Mouse (Mus musculus) kidney, embryonic 14.5 days (tissue): ENCODE measurements around the gene Kalrn. TPM values are rescaled to one million over a fixed set of nuclear protein-coding genes. Genes with fewer than 3 reads are reported as not detected.

Experiments used
- ATAC-seq: fragments of 200-750 bp; cut with Nextera tagmentation; 2 replicates; pipeline ENCODE4 v1.8.0; 2017; ENCODE audit warnings: moderate number of reproducible peaks, mild to moderate bottlenecking, moderate TSS enrichment, moderate library complexity; ENCODE audit not compliant: low FRiP score, low TSS enrichment
- H3K27ac ChIP-seq: fragments of 300-500 bp; sonication (generic); 2 replicates; pipeline ENCODE4 v1.5.1; 2014; ENCODE audit warnings: low read depth, mild to moderate bottlenecking, low read length, moderate library complexity, mixed read lengths
- H3K27me3 ChIP-seq: fragments of 300-500 bp; sonication (generic); 2 replicates; pipeline ENCODE4 v1.6.1; 2014; ENCODE audit warnings: mild to moderate bottlenecking, low read length; ENCODE audit not compliant: control insufficient read depth, insufficient read depth
- H3K36me3 ChIP-seq: fragments of 300-500 bp; sonication (generic); 2 replicates; pipeline ENCODE4 v1.6.1; 2014; ENCODE audit warnings: low read length, mixed read lengths; ENCODE audit not compliant: control insufficient read depth, insufficient read depth
- H3K4me1 ChIP-seq: fragments of 300-500 bp; sonication (generic); 2 replicates; pipeline ENCODE4 v1.6.1; 2014; ENCODE audit warnings: low read length, mixed read lengths; ENCODE audit not compliant: control insufficient read depth, insufficient read depth
- H3K4me2 ChIP-seq: fragments of 300-500 bp; sonication (generic); replicated peaks from 2 replicates; pipeline ENCODE4 v1.6.1; 2014; ENCODE audit warnings: low read depth, mild to moderate bottlenecking, low read length
- H3K4me3 ChIP-seq: fragments of 300-500 bp; sonication (generic); 2 replicates; pipeline ENCODE4 v1.5.1; 2014; ENCODE audit warnings: mild to moderate bottlenecking, low read length
- H3K9ac ChIP-seq: fragments of 300-500 bp; sonication (generic); 2 replicates; pipeline ENCODE4 v1.6.1; 2014; ENCODE audit warnings: low read depth, mild to moderate bottlenecking, low read length, moderate library complexity
- H3K9me3 ChIP-seq: fragments of 300-500 bp; sonication (generic); 2 replicates; pipeline ENCODE4 v1.6.1; 2016; ENCODE audit warnings: low read length; ENCODE audit not compliant: control insufficient read depth
- WGBS: fragments of 180-500 bp; shearing (Covaris S2); extraction: QIAGEN DNeasy Blood & Tissue Kit; methylation state at CpG from one replicate; pipeline ENCODE4 v1.1.7; 2014; 5-methylcytosine and 5-hydroxymethylcytosine counted together
- polyA plus RNA-seq: library from polyadenylated mRNA; unstranded; fragments of >200 nt; fragmentation: Nextera tagmentation; extraction: Ambion mirVana; gene quantifications from 2 replicates; pipeline ENCODE4 v1.2.1, GENCODE M21; 2014

Gene Kalrn
- polyA plus RNA-seq, 1 experiment from 2014 or later = 16.0 TPM

DNA sequence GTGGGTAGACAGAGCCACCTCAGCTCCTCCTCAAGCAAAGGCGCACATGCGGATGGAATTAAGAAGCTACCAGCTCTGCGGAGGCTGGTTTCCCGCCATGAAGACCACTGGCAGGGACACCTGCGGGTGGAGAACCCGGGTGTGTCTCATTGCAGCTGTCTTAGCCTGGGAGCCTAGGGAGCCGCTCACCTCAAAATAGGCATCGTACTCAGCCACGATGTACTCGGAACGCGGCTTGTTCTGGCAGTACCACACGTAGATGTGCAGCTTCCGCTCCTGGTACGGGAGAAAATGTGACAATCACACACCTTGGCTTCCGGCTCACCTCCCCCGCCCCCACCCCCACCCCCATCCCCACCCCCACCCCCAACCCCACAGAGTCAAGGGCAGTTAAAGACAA lies 539.1 kb downstream of the Kalrn start:
- Histone ChIP-seq H3K4me2 (no peak overlapping the region), H3K9ac (no peak overlapping the region), H3K4me1 (peaks cover 8% of the 10 kb centered on the region; the same call in 1 of the 2 replicates), H3K27ac (no peak overlapping the region), H3K4me3 (no peak overlapping the region), H3K27me3 (no peaks in the 10 kb centered on the region), H3K36me3 (peaks cover 11% of the 10 kb centered on the region), H3K9me3 (no peaks in the 10 kb centered on the region)
- WGBS = 78% methylated on average over 17 of the region's 17 CpGs
- no peak for ATAC-seq

DNA sequence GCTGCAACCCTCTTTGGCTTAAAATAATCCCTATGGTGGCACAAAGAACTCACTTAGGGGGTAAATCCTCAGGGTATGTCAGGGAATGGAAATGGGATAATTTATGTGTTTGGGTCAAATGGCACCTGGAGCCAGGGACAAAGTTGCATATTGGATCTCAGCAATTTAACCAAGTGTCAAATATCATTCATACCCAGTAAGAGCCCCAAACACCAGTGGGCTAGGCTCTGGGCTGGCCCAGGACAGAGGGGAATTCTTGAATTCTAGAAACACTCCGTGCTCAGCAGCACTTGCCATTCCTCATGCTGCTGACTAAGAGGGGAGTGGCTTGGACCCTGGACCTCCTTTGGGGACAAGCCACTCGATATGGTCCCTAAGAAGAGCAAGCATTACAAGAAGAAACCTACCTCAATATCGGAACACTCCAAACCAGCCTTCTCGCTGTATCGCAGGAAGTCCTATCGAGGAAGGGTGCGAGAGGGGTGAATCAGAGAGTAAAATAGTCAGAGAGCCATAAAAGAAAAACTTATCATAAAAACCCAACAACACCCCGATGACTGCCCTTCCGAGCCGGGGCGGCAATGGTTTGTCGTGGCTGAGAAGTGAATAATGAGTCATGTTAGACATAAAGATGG lies 541.2 kb downstream of the Kalrn start:
- Histone ChIP-seq H3K27ac (no peak overlapping the region), H3K4me1 (peaks cover 8% of the 10 kb centered on the region; the same call in 1 of the 2 replicates), H3K27me3 (no peaks in the 10 kb centered on the region), H3K4me2 (no peak overlapping the region), H3K9ac (no peak overlapping the region), H3K36me3 (peaks cover 10% of the 10 kb centered on the region; the same call in 1 of the 2 replicates), H3K9me3 (no peaks in the 10 kb centered on the region), H3K4me3 (no peak overlapping the region)
- WGBS = 89% methylated on average over 12 of the region's 12 CpGs
- ATAC-seq = no peak

DNA sequence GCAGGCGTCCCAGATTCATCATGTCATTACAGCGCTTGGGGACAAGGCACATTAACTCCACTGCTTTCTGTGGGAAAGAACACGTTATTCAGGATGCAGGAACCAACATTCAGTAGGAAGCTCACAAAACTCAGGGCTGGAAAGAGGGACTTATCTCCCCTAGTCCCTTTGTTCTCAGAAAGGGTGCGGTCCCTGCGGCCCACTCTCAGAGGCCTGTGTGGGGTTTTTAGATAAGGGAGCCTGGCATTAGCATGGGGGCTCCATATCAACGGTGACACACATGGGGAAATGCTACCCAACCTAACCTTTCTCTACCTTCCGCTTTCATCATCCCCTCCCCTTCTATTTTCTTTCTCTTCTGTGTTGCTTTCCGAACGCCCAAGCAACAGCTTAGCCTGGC lies 541.8 kb downstream of the Kalrn start:
- no peak overlapping the region for H3K4me3 ChIP-seq
- ATAC-seq = no peak
- H3K36me3 ChIP-seq = peaks cover 16% of the 10 kb centered on the region
- 70% methylated on average over 9 of the region's 9 CpGs for WGBS
- H3K9me3 ChIP-seq = no peaks in the 10 kb centered on the region
- H3K27ac ChIP-seq = no peak overlapping the region
- no peak overlapping the region for H3K4me2 ChIP-seq
- H3K27me3 ChIP-seq = no peaks in the 10 kb centered on the region
- no peak overlapping the region for H3K9ac ChIP-seq
- H3K4me1 ChIP-seq = peaks cover 8% of the 10 kb centered on the region; the same call in 1 of the 2 replicates

DNA sequence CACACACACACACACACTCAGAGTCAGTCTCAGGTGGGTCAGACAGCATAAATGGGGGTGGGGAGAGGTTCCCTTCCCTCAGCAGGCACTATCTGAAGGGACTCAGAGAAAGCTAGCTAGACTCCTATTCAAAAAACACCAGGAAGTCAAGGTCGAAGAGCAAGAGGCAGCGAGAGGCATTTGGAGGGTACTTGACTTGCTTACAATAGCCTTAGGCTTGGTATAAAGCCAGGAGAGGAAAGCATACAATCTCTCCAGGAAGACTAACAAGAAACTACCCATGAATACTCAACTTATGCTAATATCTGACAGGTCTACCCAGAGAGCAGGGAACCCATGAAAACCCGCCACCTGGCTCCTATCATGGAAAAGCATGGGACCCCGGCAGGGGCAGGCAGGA lies 543.0 kb downstream of the Kalrn start:
- no peak overlapping the region for H3K4me3 ChIP-seq
- H3K27me3 ChIP-seq = no peaks in the 10 kb centered on the region
- WGBS = 81% methylated on average over 4 of the region's 4 CpGs
- H3K9me3 ChIP-seq = no peaks in the 10 kb centered on the region
- H3K36me3 ChIP-seq = peaks cover 17% of the 10 kb centered on the region
- peaks cover 8% of the 10 kb centered on the region; the same call in 1 of the 2 replicates for H3K4me1 ChIP-seq
- no peak overlapping the region for H3K27ac ChIP-seq
- H3K9ac ChIP-seq = no peak overlapping the region
- no peak for ATAC-seq
- no peak overlapping the region for H3K4me2 ChIP-seq

DNA sequence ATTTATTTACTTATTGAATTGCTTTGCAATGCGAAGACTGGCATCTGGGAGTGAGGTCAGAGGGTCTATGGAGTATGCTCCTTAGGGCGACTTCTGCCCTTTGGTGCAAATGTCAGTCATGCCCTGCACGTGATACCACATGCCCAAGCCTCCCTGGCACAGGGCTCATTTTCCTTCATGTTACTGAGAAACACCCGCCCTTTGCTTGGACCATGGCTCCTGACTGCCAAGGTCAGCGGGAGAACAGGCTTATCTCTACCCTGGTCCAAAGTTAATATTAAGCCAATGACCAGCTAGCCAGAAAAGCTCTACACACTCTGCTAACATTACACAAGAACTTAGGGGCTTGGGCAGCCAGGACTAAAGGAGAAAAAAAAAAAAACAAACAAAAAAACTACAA lies 543.5 kb downstream of the Kalrn start:
- Histone ChIP-seq H3K9ac (no peak overlapping the region), H3K9me3 (no peaks in the 10 kb centered on the region), H3K36me3 (peaks cover 17% of the 10 kb centered on the region), H3K27me3 (no peaks in the 10 kb centered on the region), H3K4me3 (no peak overlapping the region), H3K27ac (no peak overlapping the region), H3K4me2 (no peak overlapping the region), H3K4me1 (peaks cover 2% of the 10 kb centered on the region; the same call in 1 of the 2 replicates)
- 68% methylated on average over 5 of the region's 5 CpGs for WGBS
- ATAC-seq = no peak

DNA sequence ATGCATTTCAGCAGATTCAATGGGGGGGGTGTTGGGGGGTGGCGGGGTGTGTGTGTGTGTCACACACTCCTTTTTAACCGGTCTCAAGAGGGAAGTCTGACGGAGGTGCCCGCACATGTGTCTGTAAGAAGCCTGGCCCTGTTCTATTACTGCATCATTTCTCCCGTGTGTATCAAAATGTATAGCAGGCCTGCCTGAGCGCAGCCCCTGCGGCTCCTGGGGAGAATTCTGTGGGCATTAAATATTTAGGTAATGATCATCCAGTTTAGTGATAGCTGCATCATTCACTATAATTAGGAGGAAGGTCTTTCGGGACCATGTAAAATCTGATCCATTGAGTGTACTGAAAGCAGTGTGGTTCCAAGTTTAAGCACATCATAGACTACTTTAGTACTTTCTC lies 556.1 kb downstream of the Kalrn start:
- no peak for ATAC-seq
- no peak overlapping the region for H3K27ac ChIP-seq
- no peaks in the 10 kb centered on the region for H3K4me1 ChIP-seq
- H3K9ac ChIP-seq = no peak overlapping the region
- peaks cover 10% of the 10 kb centered on the region; the same call in 1 of the 2 replicates for H3K36me3 ChIP-seq
- no peak overlapping the region for H3K4me3 ChIP-seq
- H3K9me3 ChIP-seq = peaks cover 11% of the 10 kb centered on the region
- 98% methylated on average over 8 of the region's 8 CpGs for WGBS
- no peak overlapping the region for H3K4me2 ChIP-seq
- no peaks in the 10 kb centered on the region for H3K27me3 ChIP-seq

DNA sequence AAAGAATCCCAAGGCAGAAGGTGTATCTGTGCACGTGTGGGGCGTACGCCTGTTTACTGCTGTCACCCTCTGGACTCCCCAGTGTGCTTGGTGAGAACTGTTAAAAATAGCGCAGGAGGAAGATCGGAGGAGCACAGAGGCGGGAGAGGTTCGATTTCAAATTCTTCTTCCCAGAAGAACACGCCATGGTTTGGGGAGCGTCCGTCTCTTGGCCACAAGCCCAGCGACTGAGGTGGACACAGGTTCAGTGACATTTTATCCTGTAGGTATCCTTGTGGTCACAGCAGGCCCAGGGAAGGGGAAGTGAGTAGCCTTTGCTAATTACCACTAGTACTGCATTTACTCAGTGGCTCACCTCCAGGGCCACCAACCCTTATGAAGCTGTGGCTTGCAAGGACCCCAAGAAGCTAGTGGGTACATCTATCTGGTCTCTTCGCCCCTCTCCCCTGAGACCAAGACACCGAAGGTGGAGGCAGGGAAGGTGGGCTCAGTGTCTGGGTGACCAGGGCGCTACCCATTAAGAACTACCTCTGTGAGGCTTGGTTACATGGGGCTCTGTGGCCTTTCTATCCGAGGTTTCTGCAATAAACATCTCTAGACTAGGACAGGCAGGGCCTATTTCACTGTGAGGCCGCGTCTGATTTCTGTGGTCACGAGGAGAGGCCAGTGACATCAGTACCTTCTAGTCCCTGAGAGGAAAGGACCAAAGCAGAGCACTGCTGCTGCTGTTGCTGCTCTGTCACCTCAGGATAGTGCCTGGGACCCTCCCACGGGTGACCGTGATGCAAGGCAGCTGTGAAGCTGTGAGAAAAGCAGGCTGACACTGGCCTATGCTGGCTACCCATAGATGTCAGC lies 561.1 kb downstream of the Kalrn start:
- Histone ChIP-seq H3K9ac (no peak overlapping the region), H3K27me3 (no peaks in the 10 kb centered on the region), H3K36me3 (peaks cover 5% of the 10 kb centered on the region; the same call in 1 of the 2 replicates), H3K4me1 (no peaks in the 10 kb centered on the region), H3K4me3 (no peak overlapping the region), H3K4me2 (no peak overlapping the region), H3K27ac (no peak overlapping the region), H3K9me3 (peaks cover 3% of the 10 kb centered on the region; the same call in 1 of the 2 replicates)
- no peak for ATAC-seq
- 82% methylated on average over 20 of the region's 20 CpGs for WGBS

DNA sequence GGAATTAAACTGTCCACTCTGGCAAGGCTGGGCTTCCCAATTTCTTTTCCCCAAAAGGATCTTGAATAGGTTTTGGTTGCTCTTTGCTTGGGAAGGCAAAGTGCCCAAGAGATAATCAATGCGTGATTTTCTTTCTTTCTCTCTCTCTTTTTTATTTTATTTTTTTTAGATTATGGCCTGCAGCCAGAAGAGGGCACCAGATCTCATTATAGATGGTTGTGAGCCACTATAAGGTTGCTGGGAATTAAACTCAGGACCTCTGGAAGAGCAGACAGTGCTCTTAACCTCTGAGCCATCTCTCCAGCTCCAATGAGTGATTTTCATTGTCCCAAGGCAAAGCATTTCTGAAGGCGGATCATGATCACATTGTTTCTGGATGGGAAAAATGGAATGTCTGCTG lies 563.8 kb downstream of the Kalrn start:
- Histone ChIP-seq H3K4me2 (no peak overlapping the region), H3K4me1 (peaks cover 3% of the 10 kb centered on the region; the same call in 1 of the 2 replicates), H3K27ac (no peak overlapping the region), H3K9ac (no peak overlapping the region), H3K4me3 (no peak overlapping the region), H3K9me3 (no peaks in the 10 kb centered on the region), H3K27me3 (no peaks in the 10 kb centered on the region), H3K36me3 (no peaks in the 10 kb centered on the region; the same call in 1 of the 2 replicates)
- 89% methylated on average over 2 of the region's 2 CpGs for WGBS
- ATAC-seq = no peak

DNA sequence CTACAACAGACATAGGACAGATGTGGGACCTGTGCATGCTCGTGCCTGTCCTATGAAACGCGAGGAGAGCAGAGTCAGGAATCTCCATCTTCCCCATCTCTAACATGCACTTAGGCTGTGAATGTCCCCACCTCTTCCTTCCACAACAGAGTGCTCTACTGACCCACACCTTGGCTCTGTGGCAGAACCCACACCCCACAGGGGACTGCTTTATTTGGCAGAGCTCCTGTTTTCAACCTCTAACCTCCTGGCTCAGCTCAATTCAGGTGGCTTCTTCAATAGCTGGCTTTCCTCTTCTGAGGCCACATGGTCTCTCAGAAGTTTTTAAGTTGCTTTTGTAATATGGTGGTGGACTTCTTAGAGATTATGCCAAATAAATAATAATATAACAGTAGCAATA lies 567.3 kb downstream of the Kalrn start:
- Histone ChIP-seq H3K9ac (no peak overlapping the region), H3K36me3 (no peaks in the 10 kb centered on the region), H3K4me3 (no peak overlapping the region), H3K4me1 (peaks cover 5% of the 10 kb centered on the region; the same call in 1 of the 2 replicates), H3K9me3 (no peaks in the 10 kb centered on the region), H3K27ac (no peak overlapping the region), H3K27me3 (no peaks in the 10 kb centered on the region), H3K4me2 (no peak overlapping the region)
- WGBS = 97% methylated on average over 3 of the region's 3 CpGs
- no peak for ATAC-seq
